Mouse (Mus musculus) cortical plate, adult 2 months (tissue): ENCODE data around the gene Shisa7.

ENCODE experiments used
- CTCF ChIP-seq: fragments of 200-500 bp; IDR thresholded peaks from 2 replicates; pipeline ENCODE4 v1.5.1; 2011; ENCODE audit warnings: mild to moderate bottlenecking, control low read depth, low read length; ENCODE audit not compliant: insufficient read depth; ENCODE audit errors: extremely low read depth
- POLR2A ChIP-seq: fragments of 200-500 bp; IDR thresholded peaks from 2 replicates; pipeline ENCODE4 v1.6.1; 2011; ENCODE audit warnings: mild to moderate bottlenecking, low read length, control low read depth; ENCODE audit not compliant: insufficient read depth; ENCODE audit errors: extremely low read depth

DNA sequence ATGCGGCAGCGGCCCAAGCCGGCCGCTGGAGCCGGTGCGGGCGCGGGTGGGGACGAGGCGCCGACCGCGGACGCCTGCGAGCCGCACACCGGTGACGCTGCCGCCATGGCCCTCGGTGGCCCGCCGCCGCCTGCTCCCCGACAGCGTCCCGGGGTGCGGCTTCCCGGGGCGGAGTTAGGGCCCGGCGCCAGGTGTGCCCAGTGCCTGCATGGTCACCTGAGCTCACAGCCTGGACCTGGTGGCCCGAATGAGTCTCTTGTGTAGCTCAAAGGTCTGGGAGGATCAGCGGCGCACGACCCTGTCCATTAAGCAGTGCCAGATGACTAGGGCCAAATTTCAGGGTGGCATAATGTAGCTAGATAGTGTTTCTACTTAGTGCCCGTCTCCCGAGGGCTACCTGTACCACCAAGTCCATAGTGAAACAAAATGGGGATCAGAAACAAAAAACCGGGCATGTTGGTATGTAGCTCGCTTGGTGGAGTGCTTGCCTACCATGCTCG is 55.0 kb downstream of the Shisa7 start, which contains the start of gene Tmem238:
- no peak for TF ChIP-seq CTCF
- no peak for TF ChIP-seq POLR2A
